Mouse (Mus musculus) left cerebral cortex, adult 2 months (tissue): Measurements from ENCODE around the gene Col1a1. TPM values are rescaled to one million over a fixed set of nuclear protein-coding genes. Genes with fewer than 3 reads are reported as not detected.

Experiments used
- DNase-seq, 2 experiments: peaks; one replicate each; pipeline ENCODE4 v3.0.0; 2021 to 2022; ENCODE audit warnings: low spot score in 2 of 2, mixed read lengths in 1 of 2; ENCODE audit errors: extremely low spot score in 1 of 2
- H3K27ac ChIP-seq: fragments of 200-600 bp; 2 replicates; pipeline ENCODE4 v1.8.1; 2022
- H3K4me3 ChIP-seq: fragments of 200-600 bp; 2 replicates; pipeline ENCODE4 v1.8.1; 2022
- CTCF ChIP-seq: fragments of 200-600 bp; IDR thresholded peaks from 2 replicates; pipeline ENCODE4 v1.8.1; 2022; ENCODE audit warnings: antibody characterized with exemption, mild to moderate bottlenecking, moderate library complexity
- intact Hi-C: fragments of 180-260 bp; cut with DNase I; formaldehyde crosslinking; loops from one replicate; pipeline ENCODE4 v1.15.1; 2025
- total RNA-seq, 2 experiments: library from RNA; stranded (reverse); gene quantifications; 2 replicates each; pipeline ENCODE4 v1.2.3; 2021

Col1a1 gene
- total RNA-seq, 2 experiments from 2014 or later: 15.2 to 16.9 TPM

DNA sequence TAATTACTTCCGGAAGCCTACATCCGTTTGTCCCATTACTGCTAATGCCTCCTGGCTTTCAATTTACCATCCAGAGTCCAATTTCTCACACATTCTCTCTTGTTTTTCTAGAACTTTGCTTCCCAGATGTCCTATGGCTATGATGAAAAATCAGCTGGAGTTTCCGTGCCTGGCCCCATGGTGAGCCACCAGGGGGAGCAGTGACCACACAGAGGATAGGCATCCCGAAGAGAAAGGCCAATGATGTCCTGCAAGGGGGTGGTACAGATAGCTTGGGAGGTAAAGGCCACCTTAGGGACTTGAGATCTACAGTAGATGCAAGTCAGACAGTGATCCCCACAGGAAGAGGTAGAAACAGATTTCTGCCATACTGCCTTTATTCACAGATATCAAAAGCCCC lies 3.3 kb downstream of the Col1a1 start:
- no peak overlapping the region for H3K27ac ChIP-seq
- TF ChIP-seq CTCF: peak; percentile 94

DNA sequence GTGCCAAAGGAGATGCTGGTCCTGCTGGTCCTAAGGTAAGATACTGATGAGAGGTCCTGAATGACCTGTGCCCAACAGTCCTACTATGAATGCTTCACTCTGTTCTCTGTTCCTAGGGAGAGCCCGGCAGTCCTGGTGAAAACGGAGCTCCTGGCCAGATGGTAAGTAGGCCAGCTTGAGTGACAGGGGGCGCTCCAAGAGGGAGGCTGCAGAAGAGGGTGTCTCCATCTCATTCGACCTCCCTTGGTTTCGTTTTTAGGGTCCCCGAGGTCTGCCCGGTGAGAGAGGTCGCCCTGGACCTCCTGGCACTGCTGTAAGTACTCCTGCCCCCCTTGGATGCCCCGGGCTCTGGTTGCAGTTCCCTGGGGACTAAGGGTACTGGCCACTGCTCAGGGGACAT lies 5.1 kb downstream of the Col1a1 start:
- no peak for DNase-seq
- Histone ChIP-seq H3K4me3 (no peak overlapping the region), H3K27ac (no peak overlapping the region)
- no peak; the same call in 1 of the 2 replicates for TF ChIP-seq CTCF
- intact Hi-C loops: loop anchor here (10.0 kb wide), 1 partner anchor 164 kb away; no protein-coding TSS in a partner anchor

More for the DNA sequence above, 3.3 kb downstream of the Col1a1 start:
- no peak overlapping the region for H3K4me3 ChIP-seq
- peak; percentile 65 to 75 for DNase-seq
- intact Hi-C loops: loop anchor here (1.0 to 5.0 kb wide), 2 partner anchors 30 to 103 kb away; partner anchors contain the start of gene Pdk2

DNA sequence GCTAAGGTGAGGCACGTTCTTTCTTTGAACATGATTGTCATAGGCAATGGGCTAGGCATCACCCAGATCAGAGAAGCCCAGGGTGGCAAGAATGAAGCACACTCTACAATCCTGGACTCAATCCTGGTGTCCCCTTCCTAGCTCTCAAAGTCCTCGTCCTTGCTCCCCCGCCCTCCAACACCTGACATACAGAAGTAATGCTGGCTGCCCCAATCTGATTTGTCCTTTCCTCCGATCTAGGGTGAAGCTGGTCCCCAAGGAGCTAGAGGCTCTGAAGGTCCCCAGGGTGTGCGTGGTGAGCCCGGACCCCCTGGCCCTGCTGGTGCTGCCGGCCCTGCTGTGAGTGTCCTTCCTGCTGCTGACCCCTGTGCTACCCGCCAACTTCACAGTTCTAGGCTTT lies 5.8 kb downstream of the Col1a1 start:
- no peak for DNase-seq
- Histone ChIP-seq H3K4me3 (no peak overlapping the region), H3K27ac (no peak overlapping the region)
- TF ChIP-seq CTCF: no peak
- intact Hi-C loops: loop anchor here (10.0 kb wide), 1 partner anchor 163 kb away; no protein-coding TSS in a partner anchor

DNA sequence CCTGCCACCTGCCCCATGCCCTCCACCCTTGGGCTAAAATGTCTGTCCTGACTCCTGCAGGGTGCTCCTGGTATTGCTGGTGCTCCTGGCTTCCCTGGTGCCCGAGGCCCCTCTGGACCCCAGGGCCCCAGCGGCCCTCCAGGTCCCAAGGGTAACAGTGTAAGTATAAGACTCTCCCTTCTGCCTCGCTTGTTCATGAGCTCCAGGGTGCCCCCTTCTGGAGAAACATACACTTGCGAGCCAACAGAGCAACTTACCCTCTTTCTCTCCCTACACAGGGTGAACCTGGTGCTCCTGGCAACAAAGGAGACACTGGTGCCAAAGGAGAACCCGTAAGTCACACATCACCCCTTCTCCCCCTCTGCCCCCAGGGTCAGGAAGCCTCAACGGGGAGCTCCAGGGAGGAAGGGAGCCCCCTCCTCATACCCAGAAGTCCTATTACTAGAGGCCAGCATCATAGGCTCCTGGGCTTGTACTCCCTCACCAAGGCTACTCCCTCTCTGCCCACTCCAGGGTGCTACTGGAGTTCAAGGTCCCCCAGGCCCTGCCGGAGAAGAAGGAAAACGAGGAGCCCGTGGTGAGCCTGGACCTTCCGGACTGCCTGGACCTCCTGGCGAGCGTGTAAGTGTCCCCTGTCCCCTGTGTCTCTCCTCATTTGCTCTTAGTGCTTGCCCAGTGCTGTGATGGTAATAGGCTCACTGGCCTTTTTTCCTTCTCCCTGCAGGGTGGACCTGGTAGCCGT lies 6.4 kb downstream of the Col1a1 start:
- peak; percentile 67 for TF ChIP-seq CTCF
- H3K27ac ChIP-seq: no peak overlapping the region
- H3K4me3 ChIP-seq: no peak overlapping the region
- peak in 1 of 2 experiments; percentile 43 for DNase-seq
- intact Hi-C loops: loop anchor here (10.0 kb wide), 1 partner anchor 162 kb away; no protein-coding TSS in a partner anchor

DNA sequence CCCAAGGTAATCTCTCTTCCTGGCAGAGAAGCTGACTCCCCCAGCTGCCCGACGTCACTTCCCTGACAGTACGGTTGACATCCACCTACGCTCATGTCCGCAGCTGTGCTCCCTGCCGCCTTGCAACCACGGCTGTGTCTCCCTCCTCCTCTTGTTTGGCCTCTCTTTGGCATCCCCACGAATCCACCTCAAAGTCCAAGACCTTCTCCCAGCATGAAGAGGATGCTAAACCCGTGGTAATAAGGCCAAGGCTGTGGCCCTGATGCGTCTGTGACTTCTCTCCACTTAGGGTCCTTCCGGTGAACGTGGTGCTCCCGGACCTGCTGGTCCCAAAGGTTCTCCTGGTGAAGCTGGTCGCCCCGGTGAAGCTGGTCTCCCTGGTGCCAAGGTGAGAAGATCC lies 7.0 kb downstream of the Col1a1 start:
- H3K4me3 ChIP-seq: no peak overlapping the region
- H3K27ac ChIP-seq: no peak overlapping the region
- intact Hi-C loops: loop anchor here (10.0 kb wide), 1 partner anchor 162 kb away; no protein-coding TSS in a partner anchor
- TF ChIP-seq CTCF: no peak
- no peak for DNase-seq

DNA sequence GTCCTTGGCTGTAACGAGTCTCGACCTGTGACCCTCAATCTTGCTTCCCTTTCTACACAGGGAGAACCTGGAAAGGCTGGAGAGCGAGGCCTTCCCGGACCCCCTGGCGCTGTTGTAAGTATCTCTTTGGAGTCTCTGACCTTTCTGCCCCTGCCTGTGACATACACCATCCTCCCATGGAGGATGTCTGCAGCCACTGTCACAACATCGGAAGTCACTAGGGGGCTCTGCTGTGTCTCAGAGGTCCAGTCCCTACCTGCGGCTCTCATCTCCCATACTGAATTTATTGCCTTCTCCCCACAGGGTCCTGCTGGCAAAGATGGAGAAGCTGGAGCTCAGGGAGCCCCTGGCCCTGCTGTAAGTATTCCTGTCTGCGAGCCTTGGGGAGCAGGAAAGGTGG lies 8.3 kb downstream of the Col1a1 start:
- H3K4me3 ChIP-seq: no peak overlapping the region
- no peak for DNase-seq
- TF ChIP-seq CTCF: peak; percentile 13
- intact Hi-C loops: loop anchor here (10.0 kb wide), 1 partner anchor 161 kb away; no protein-coding TSS in a partner anchor
- no peak overlapping the region for H3K27ac ChIP-seq

GRCm38 (mm10) chr11:94945236-94945635 lies 9.2 kb downstream of the Col1a1 start:
- DNase-seq: no peak
- intact Hi-C loops: loop anchor here (10.0 kb wide), 1 partner anchor 160 kb away; no protein-coding TSS in a partner anchor
- Histone ChIP-seq H3K4me3 (no peak overlapping the region), H3K27ac (no peak overlapping the region)
- no peak for TF ChIP-seq CTCF

GRCm38 (mm10) chr11:94952169-94952568 lies 16.1 kb downstream of the Col1a1 start:
- Histone ChIP-seq H3K4me3 (no peak overlapping the region), H3K27ac (no peak overlapping the region)
- no peak for TF ChIP-seq CTCF
- DNase-seq: no peak
- intact Hi-C loops: no loop called here

DNA sequence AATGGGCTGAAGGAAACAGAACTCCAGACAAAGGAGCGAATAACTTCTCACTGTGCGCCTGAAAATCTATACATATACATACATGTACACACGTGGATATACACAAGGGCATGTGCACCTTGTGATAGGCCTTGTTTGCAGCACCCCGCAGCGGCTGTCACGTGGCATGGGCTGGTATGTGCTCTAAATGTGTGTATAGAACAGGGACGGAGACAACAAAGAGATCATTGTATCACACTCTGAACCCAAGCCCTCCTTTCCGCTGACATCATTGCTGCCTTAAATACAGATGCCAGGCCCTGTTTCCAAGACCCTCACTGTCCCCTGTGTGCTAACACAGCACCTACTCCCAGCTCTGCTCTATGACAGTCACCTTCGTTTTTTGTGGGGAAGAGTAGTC lies 19.1 kb downstream of the Col1a1 start:
- Histone ChIP-seq H3K4me3 (no peak overlapping the region), H3K27ac (no peak overlapping the region)
- intact Hi-C loops: no loop called here
- no peak for TF ChIP-seq CTCF
- DNase-seq: no peak

DNA sequence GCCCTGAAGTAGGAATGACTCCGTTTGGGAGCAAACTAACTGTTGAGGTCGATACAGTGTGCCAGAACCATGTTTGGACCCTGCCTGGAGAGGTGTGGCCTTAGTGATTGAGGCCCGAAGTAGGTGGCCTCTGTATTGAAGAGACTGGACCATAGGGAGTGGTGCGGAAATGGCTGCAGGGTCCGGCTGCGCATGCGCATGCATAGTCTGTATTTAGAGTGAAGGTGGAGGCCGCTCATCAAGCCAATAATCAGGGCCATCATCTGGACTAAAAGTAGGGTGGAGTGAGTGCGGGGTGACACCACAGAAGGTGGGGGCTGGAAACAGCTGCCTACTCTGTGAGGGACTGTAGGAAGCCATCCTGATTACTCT lies 21.7 kb downstream of the Col1a1 start:
- intact Hi-C loops: no loop called here
- no peak for TF ChIP-seq CTCF
- Histone ChIP-seq H3K27ac (no peak overlapping the region), H3K4me3 (no peak overlapping the region)
- no peak for DNase-seq

- H3K27ac ChIP-seq: no peak overlapping the region
- no peak overlapping the region for H3K4me3 ChIP-seq
- no peak for TF ChIP-seq CTCF
- peak in 1 of 2 experiments; percentile 39 for DNase-seq
- intact Hi-C loops: no loop called here
Observed at GRCm38 (mm10) chr11:94958065-94958858, 22.2 kb downstream of the Col1a1 start.

- no peak overlapping the region for H3K4me3 ChIP-seq
- no peak for DNase-seq
- H3K27ac ChIP-seq: no peak overlapping the region
- intact Hi-C loops: no loop called here
- no peak for TF ChIP-seq CTCF
Observed at GRCm38 (mm10) chr11:94962534-94963101, 26.6 kb downstream of the Col1a1 start.
